Mouse (Mus musculus) lung, adult 2 months (tissue): ENCODE measurements around the gene Ubqln4.
"Not testable (repeated sequence)": the region's sequence is repeated elsewhere in the genome, so short reads cannot be mapped to it uniquely, and the experiment has no call there.

Experiments used
- CTCF ChIP-seq: fragments of 200-500 bp; IDR thresholded peaks from 2 replicates; pipeline ENCODE4 v1.5.1; 2011; ENCODE audit warnings: mild to moderate bottlenecking, low read length, control low read depth; ENCODE audit not compliant: insufficient read depth
- POLR2A ChIP-seq: fragments of 200-500 bp; IDR thresholded peaks from 2 replicates; pipeline ENCODE4 v1.6.1; 2011; ENCODE audit warnings: low read depth, mild to moderate bottlenecking, control low read depth, low read length, borderline replicate concordance; ENCODE audit errors: extremely low read depth

DNA sequence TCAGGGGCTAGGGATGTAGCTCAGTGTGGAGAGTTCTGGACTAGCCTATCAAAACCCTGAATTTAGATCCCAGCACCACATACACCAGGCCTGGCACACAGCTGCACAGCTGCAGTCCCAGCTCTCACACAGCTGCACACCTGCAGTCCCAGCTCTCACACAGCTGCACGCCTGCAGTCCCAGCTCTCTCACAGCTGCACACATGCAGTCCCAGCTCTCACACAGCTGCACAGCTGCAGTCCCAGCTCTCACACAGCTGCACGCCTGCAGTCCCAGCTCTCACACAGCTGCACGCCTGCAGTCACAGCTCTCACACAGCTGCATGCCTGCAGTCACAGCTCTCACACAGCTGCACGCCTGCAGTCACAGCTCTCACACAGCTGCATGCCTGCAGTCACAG is 43.0 kb downstream of the Ubqln4 start:
- not testable (repeated sequence) for TF ChIP-seq POLR2A, CTCF
